Mouse (Mus musculus): ENCODE measurements around the gene Spred1. TPM values are rescaled to one million over a fixed set of nuclear protein-coding genes. Genes with fewer than 3 reads are reported as not detected.

Gene Spred1
- polyA plus RNA-seq, 1 experiment from 2014 or later: 22.2 TPM

- no peak overlapping the region for H3K27ac ChIP-seq (replicated peaks; ENCODE audit: low read depth, low read length)
- no peaks in the 10 kb centered on the region for H3K9me3 ChIP-seq (ENCODE audit: control insufficient read depth, low read length)
- no peak overlapping the region for H3K9ac ChIP-seq (ENCODE audit: low read length)
- no peak overlapping the region for H3K4me3 ChIP-seq (ENCODE audit: low read depth, low read length)
- H3K4me1 ChIP-seq (ENCODE audit: control insufficient read depth, insufficient read depth, low read length): 0 out of 2 replicates have a peak, but pooled peaks cover 2% of the 10 kb centered on the region
- H3K27me3 ChIP-seq (ENCODE audit: control insufficient read depth, insufficient read depth, low read length): no peaks in the 10 kb centered on the region
- WGBS: 78% methylated on average over 4 of the region's 4 CpGs
- H3K4me2 ChIP-seq (ENCODE audit: low read depth, severe bottlenecking): no peak overlapping the region
- no peaks in the 10 kb centered on the region; the same call in 1 of the 2 replicates for H3K36me3 ChIP-seq (ENCODE audit: control insufficient read depth, insufficient read depth, low read length)
- DNase-seq (ENCODE audit: low spot score) (peak; percentile 21), ATAC-seq (ENCODE audit: insufficient number of reproducible peaks, low FRiP score, low TSS enrichment, low read depth) (no peak)
These were observed 55.8 kb downstream of the Spred1 start for GRCm38 (mm10) chr2:117176937-117177336.

DNA sequence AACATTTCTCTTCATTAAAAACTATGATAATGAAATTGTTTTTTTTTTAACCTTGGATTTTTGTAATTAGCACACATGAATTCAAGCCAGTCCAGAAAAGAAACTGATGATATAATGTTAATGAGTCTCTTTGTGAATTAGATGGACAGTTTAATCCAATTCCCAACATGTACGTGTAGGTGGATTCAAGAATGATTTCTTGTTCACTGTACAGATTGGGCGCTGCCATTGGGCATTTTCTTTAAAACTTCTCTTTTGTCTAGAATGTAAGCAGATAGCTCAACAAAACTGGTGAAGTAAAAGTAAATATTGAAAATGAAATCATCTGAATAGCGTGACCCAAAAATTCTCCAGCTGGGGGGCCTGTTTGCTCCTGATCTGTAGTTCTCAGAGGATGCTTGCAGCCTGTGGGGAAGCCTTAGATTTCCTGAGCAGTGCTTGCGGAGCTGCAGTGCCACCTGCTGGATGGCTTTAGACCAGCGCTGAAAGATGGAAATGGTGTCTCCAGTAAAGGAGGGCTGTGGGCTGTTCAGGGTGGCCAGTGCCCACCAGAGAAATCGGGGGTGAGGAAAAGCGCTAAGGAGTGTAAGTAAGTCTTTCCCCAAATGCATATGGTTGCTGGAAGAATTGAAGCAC lies 59.2 kb downstream of the Spred1 start:
- H3K36me3 ChIP-seq (ENCODE audit: control insufficient read depth, insufficient read depth, low read length): peaks cover 5% of the 10 kb centered on the region; the same call in 1 of the 2 replicates
- DNase-seq (ENCODE audit: low spot score) (peak; percentile 87), ATAC-seq (ENCODE audit: insufficient number of reproducible peaks, low FRiP score, low TSS enrichment, low read depth) (no peak)
- 50% methylated on average over 7 of the region's 7 CpGs for WGBS
- no peak overlapping the region for H3K4me3 ChIP-seq (ENCODE audit: low read depth, low read length)
- no peak overlapping the region for H3K4me2 ChIP-seq (ENCODE audit: low read depth, severe bottlenecking)
- no peaks in the 10 kb centered on the region for H3K9me3 ChIP-seq (ENCODE audit: control insufficient read depth, low read length)
- H3K27ac ChIP-seq (replicated peaks; ENCODE audit: low read depth, low read length): no peak overlapping the region
- H3K9ac ChIP-seq (ENCODE audit: low read length): no peak overlapping the region
- 0 out of 2 replicates have a peak, but pooled peaks cover 2% of the 10 kb centered on the region for H3K4me1 ChIP-seq (ENCODE audit: control insufficient read depth, insufficient read depth, low read length)
- no peaks in the 10 kb centered on the region for H3K27me3 ChIP-seq (ENCODE audit: control insufficient read depth, insufficient read depth, low read length)

- WGBS: 94% methylated on average over 4 of the region's 4 CpGs
- Histone ChIP-seq H3K9me3 (ENCODE audit: control insufficient read depth, low read length) (no peaks in the 10 kb centered on the region), H3K36me3 (ENCODE audit: control insufficient read depth, insufficient read depth, low read length) (peaks cover 7% of the 10 kb centered on the region; the same call in 1 of the 2 replicates), H3K27ac (replicated peaks; ENCODE audit: low read depth, low read length) (no peak overlapping the region), H3K9ac (ENCODE audit: low read length) (no peak overlapping the region), H3K4me1 (ENCODE audit: control insufficient read depth, insufficient read depth, low read length) (no peaks in the 10 kb centered on the region), H3K4me3 (ENCODE audit: low read depth, low read length) (no peak overlapping the region), H3K4me2 (ENCODE audit: low read depth, severe bottlenecking) (no peak overlapping the region), H3K27me3 (ENCODE audit: control insufficient read depth, insufficient read depth, low read length) (no peaks in the 10 kb centered on the region)
- no peak for ATAC-seq (ENCODE audit: insufficient number of reproducible peaks, low FRiP score, low TSS enrichment, low read depth)
- DNase-seq (ENCODE audit: low spot score): no peak
These were observed 64.4 kb downstream of the Spred1 start for GRCm38 (mm10) chr2:117185587-117185986.

GRCm38 (mm10) chr2:117190915-117191314 lies 69.7 kb downstream of the Spred1 start:
- no peak for DNase-seq (ENCODE audit: low spot score)
- no peak overlapping the region for H3K27ac ChIP-seq (replicated peaks; ENCODE audit: low read depth, low read length)

DNA sequence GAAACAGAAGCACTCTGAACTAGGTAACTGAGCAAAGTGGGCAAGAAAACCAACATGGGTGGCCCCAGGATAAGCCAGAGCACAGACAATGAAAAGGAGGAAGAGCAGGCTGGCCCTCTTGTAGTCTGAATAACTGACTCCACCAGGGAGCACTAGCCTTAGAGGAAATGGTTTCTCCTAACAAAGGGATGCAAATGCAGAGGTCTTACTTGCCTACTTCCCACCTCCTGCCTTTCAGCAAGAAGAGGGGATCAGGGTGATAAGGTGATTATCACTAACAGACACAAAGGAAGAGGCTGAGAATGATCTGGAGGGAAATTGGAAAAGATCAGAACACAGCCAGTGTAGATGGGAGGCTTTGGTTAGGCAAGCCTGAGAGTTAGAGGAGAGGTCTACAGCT lies 73.1 kb downstream of the Spred1 start:
- ATAC-seq (ENCODE audit: insufficient number of reproducible peaks, low FRiP score, low TSS enrichment, low read depth) (no peak), DNase-seq (ENCODE audit: low spot score) (no peak)
- H3K27me3 ChIP-seq (ENCODE audit: control insufficient read depth, insufficient read depth, low read length): no peaks in the 10 kb centered on the region
- H3K27ac ChIP-seq (replicated peaks; ENCODE audit: low read depth, low read length): no peak overlapping the region
- H3K4me3 ChIP-seq (ENCODE audit: low read depth, low read length): no peak overlapping the region
- no peak overlapping the region for H3K4me2 ChIP-seq (ENCODE audit: low read depth, severe bottlenecking)
- H3K4me1 ChIP-seq (ENCODE audit: control insufficient read depth, insufficient read depth, low read length): 0 out of 2 replicates have a peak, but pooled peaks cover 4% of the 10 kb centered on the region
- no peaks in the 10 kb centered on the region for H3K36me3 ChIP-seq (ENCODE audit: control insufficient read depth, insufficient read depth, low read length)
- H3K9ac ChIP-seq (ENCODE audit: low read length): no peak overlapping the region
- no peaks in the 10 kb centered on the region for H3K9me3 ChIP-seq (ENCODE audit: control insufficient read depth, low read length)

More at GRCm38 (mm10) chr2:117190915-117191314, 69.7 kb downstream of the Spred1 start:
- no peak overlapping the region for H3K4me2 ChIP-seq (ENCODE audit: low read depth, severe bottlenecking)
- H3K4me1 ChIP-seq (ENCODE audit: control insufficient read depth, insufficient read depth, low read length): no peaks in the 10 kb centered on the region
- H3K9me3 ChIP-seq (ENCODE audit: control insufficient read depth, low read length): no peaks in the 10 kb centered on the region
- no peak overlapping the region for H3K4me3 ChIP-seq (ENCODE audit: low read depth, low read length)
- H3K36me3 ChIP-seq (ENCODE audit: control insufficient read depth, insufficient read depth, low read length): peaks cover 2% of the 10 kb centered on the region; the same call in 1 of the 2 replicates
- no peak for ATAC-seq (ENCODE audit: insufficient number of reproducible peaks, low FRiP score, low TSS enrichment, low read depth)
- H3K27me3 ChIP-seq (ENCODE audit: control insufficient read depth, insufficient read depth, low read length): no peaks in the 10 kb centered on the region
- no peak overlapping the region for H3K9ac ChIP-seq (ENCODE audit: low read length)

GRCm38 (mm10) chr2:117195151-117195550 lies 74.0 kb downstream of the Spred1 start:
- Histone ChIP-seq H3K27ac (replicated peaks; ENCODE audit: low read depth, low read length) (no peak overlapping the region), H3K4me3 (ENCODE audit: low read depth, low read length) (no peak overlapping the region), H3K36me3 (ENCODE audit: control insufficient read depth, insufficient read depth, low read length) (no peaks in the 10 kb centered on the region), H3K27me3 (ENCODE audit: control insufficient read depth, insufficient read depth, low read length) (no peaks in the 10 kb centered on the region), H3K4me1 (ENCODE audit: control insufficient read depth, insufficient read depth, low read length) (0 out of 2 replicates have a peak, but pooled peaks cover 4% of the 10 kb centered on the region), H3K4me2 (ENCODE audit: low read depth, severe bottlenecking) (no peak overlapping the region), H3K9ac (ENCODE audit: low read length) (no peak overlapping the region), H3K9me3 (ENCODE audit: control insufficient read depth, low read length) (no peaks in the 10 kb centered on the region)
- ATAC-seq (ENCODE audit: insufficient number of reproducible peaks, low FRiP score, low TSS enrichment, low read depth): no peak
- WGBS: 72% methylated on average over 2 of the region's 2 CpGs
- DNase-seq (ENCODE audit: low spot score): no peak

- DNase-seq (ENCODE audit: low spot score) (no peak), ATAC-seq (ENCODE audit: insufficient number of reproducible peaks, low FRiP score, low TSS enrichment, low read depth) (no peak)
- Histone ChIP-seq H3K27ac (replicated peaks; ENCODE audit: low read depth, low read length) (no peak overlapping the region), H3K4me2 (ENCODE audit: low read depth, severe bottlenecking) (no peak overlapping the region), H3K36me3 (ENCODE audit: control insufficient read depth, insufficient read depth, low read length) (no peaks in the 10 kb centered on the region), H3K27me3 (ENCODE audit: control insufficient read depth, insufficient read depth, low read length) (no peaks in the 10 kb centered on the region), H3K4me3 (ENCODE audit: low read depth, low read length) (no peak overlapping the region), H3K9ac (ENCODE audit: low read length) (no peak overlapping the region), H3K4me1 (ENCODE audit: control insufficient read depth, insufficient read depth, low read length) (0 out of 2 replicates have a peak, but pooled peaks cover 4% of the 10 kb centered on the region), H3K9me3 (ENCODE audit: control insufficient read depth, low read length) (no peaks in the 10 kb centered on the region)
- 78% methylated on average over 7 of the region's 7 CpGs for WGBS
These were observed 74.4 kb downstream of the Spred1 start for GRCm38 (mm10) chr2:117195578-117195977.

GRCm38 (mm10) chr2:117200869-117201338 lies 79.7 kb downstream of the Spred1 start:
- WGBS: 63% methylated on average over 9 of the region's 9 CpGs
- Histone ChIP-seq H3K4me1 (ENCODE audit: control insufficient read depth, insufficient read depth, low read length) (0 out of 2 replicates have a peak, but pooled peaks cover 7% of the 10 kb centered on the region), H3K4me2 (ENCODE audit: low read depth, severe bottlenecking) (no peak overlapping the region), H3K27me3 (ENCODE audit: control insufficient read depth, insufficient read depth, low read length) (no peaks in the 10 kb centered on the region), H3K36me3 (ENCODE audit: control insufficient read depth, insufficient read depth, low read length) (no peaks in the 10 kb centered on the region), H3K9ac (ENCODE audit: low read length) (no peak overlapping the region), H3K4me3 (ENCODE audit: low read depth, low read length) (no peak overlapping the region), H3K27ac (replicated peaks; ENCODE audit: low read depth, low read length) (no peak overlapping the region), H3K9me3 (ENCODE audit: control insufficient read depth, low read length) (no peaks in the 10 kb centered on the region)
- ATAC-seq (ENCODE audit: insufficient number of reproducible peaks, low FRiP score, low TSS enrichment, low read depth): no peak
- no peak for DNase-seq (ENCODE audit: low spot score)

Data from limb, embryonic 11.5 days (tissue).